Mouse (Mus musculus) gonadal fat pad, adult 2 months (tissue): Measurements from ENCODE around the gene Diras2. TPM values are rescaled to one million over a fixed set of nuclear protein-coding genes. Genes with fewer than 3 reads are reported as not detected.
"Not testable (repeated sequence)": the region's sequence is repeated elsewhere in the genome, so short reads cannot be mapped to it uniquely, and the experiment has no call there.

Experiments
- DNase-seq: peaks from one replicate; pipeline ENCODE4 v3.0.0-alpha.2; 2012; ENCODE audit warnings: low read depth
- polyA plus RNA-seq: library from polyadenylated mRNA; depleted of rRNA; stranded (reverse); fragments of >200 nt; gene quantifications from 2 replicates; pipeline ENCODE4 v1.2.3, GENCODE M21; 2012

Gene Diras2
- polyA plus RNA-seq, 1 experiment: 1.3 TPM

DNA sequence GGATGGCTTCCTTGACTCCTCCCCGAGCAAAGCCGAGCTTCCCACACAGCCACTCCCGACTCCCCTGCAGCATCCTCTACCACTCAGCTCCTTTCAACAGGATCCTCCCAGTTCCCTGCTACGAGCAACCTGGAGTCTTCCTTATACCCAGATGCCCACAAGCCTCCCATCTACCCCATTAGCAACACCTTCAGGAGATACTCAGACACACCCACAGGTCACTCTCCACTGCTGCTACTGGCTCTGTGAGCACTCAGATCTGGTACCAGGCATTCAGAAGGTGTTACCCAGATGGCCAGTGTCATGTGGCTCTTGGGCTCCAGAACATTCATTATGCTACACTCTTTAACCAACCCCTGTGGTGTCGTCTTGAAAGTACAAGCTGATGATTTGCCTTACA is 11.7 kb downstream of the Diras2 start:
- no peak for DNase-seq

DNA sequence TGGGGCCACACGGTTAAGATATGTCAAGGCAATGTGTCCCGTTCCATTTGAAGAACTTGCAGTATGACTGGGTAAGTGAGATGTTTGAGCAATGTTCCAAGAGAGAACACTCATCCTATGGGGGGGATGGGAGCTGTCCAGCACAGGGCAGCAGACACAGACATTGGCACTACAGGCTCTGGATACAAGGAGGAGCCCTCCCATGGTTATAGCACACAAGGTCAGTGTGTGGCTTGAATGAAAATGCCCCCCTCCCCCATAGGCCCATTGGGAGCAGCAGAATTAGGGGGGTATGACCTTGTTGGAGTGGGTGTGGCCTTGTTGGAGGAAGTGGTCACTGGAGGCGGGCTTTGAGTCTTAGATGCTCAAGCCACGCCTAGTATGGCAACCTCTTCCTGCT is 12.7 kb downstream of the Diras2 start:
- no peak for DNase-seq

DNA sequence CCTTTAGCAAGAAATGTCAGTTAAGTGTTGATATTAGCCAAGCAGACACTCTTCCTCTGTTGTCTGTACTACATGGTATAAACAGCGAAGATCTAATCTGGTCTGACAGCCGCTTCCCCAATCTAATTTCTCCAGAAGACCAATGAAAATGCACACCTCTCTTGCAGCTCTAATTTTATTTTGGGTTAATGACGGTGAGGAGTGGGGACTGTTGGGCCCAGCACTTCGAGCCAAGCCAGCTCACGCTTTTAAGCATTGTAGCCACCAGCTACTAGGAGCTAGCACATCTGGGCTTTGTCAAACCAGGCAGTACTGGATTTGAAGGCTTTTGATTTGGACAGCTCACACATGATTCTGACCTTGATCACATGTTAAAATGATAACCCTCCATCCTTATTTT is 14.1 kb downstream of the Diras2 start:
- no peak for DNase-seq

DNA sequence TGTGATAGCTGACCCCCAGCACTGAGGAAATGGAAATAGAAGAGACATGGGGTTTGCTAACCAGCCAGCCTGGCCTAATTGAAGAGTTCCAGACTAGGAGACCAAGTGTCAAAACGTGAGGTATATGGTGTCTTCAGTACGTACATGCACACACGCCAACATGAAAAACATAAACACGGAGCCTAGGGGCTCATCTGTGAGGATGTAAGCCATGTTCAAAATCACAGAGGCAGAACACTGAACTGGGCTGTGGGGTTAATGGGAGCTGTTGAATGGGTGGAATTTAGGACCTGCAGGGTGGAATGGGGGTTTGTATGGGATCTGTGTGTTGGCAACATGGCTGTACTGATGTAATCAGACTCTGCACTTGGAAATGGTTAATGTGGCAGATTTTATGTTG is 14.5 kb downstream of the Diras2 start:
- DNase-seq: no peak

DNA sequence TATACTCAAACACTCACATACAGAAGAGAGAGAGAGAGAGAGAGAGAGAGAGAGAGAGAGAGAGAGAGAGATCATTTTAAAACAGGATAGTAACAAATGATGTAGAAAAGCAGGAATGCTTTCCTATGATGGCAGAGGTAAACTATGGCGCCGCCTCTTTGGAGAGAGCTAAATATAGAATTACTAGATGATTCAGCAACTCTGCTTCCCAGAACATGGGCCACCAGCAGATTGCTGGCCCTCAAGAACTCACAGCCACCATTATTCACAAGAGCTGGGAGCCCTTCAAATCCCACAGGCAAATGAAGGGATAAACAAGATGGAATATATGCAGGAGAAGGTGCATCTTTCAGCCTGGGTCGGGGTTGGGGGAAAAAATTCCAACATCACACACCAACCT is 15.0 kb downstream of the Diras2 start:
- DNase-seq: no peak

DNA sequence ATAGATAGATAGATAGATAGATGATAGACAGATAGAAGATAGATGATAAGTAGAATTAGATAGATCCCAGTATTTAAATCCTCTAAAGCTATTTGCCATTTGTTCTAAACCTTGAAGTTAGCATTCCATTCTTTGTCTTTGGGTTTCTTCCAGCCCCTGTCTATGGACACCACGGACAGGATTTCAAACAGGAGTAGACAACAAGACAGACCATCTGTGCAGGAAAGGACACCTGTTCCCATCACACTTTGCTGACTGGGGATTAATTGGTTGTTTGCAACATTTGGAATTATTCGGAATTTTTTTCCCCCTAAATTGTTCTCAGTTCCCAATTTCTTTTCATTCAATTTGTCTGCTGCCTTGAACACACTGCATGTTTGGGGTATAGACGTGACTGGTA is 17.5 kb downstream of the Diras2 start:
- no peak for DNase-seq

DNA sequence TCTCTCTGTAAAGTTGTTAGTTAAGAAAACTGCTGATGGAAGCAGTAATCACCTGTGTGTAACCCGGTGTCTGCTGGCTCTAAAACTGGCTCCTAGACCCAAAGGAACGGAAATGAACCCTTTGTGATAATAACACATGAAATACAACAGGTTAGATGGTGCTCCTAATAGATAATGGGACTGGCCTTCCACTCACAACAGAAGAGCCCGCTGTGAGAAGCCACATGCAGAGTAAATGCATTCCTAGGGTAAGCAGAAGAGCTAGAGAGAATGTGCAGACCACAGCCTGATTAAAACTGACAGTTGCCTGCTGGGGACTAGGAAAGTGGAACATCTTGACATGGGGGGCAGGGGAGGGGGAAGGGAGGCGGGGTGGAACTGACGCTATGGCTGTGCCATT is 18.7 kb downstream of the Diras2 start:
- DNase-seq: no peak

DNA sequence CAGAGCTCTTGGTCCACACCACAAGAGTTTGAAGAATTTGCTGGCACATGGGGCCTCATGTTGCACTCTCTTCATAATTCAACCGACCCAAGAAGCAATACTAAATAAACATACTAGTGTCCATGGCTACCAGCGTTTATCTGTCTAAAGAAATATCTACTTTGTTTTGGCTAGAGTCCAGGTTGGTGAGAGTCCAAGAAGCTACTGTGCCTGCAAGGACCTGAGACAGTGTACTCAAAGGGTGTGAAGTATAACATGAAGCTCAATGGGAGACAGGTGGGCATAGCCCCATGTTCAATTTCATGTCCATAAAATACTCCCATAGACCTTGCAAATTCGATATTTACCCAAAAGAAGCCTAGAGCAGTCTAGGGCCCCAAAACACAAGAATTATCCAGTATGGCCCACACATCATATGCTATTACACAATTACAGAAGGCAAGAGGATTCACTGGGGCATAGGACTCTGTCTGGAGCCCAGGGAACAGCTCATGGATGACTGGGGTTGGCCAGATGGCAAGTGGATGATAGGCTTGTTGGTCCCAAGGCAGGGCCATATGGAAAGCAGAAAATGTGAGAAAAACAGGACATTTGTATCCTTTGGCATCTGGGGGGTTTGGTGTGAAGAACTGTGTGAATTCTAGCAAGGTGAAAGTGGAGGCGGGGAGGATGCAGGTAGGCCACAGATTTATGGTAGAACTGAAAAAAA is 20.8 kb downstream of the Diras2 start:
- DNase-seq: no peak

DNA sequence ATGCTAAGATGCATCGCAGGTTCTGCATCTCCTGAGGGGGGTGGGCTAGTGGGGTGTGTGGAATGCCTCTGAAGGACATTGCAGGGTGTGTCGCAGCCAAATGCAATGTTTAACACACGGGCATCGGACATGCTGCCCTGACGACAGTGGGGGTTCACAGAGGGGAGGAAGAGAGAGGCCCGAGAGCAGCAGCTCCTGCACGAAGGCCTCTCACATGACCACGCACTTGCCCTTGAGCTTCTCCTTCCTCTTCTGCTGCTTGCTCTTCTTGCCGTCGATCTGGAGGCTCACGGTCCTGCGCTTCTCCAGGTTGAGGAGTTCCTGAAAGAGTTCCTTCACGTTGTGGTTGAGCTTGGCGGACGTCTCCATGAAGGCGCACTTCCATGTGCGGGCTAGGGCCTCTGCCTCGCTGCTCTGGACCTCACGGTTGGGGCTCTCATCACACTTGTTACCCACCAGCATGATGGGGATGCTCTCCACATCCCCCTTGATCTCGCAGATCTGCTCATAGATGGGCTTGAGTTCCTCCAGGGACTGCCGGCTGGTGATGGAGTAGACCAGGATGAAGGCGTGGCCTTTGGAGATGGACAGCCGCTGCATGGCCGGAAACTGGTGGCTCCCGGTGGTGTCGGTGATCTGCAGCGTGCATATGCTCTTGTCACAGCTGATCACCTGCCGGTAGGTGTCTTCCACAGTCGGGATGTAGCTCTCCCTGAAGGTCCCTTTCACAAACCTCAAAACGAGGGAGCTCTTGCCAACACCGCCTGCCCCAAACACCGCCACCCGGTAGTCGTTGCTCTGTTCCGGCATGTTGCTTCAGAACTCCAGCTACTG is 23.4 kb downstream of the Diras2 start:
- no peak for DNase-seq

DNA sequence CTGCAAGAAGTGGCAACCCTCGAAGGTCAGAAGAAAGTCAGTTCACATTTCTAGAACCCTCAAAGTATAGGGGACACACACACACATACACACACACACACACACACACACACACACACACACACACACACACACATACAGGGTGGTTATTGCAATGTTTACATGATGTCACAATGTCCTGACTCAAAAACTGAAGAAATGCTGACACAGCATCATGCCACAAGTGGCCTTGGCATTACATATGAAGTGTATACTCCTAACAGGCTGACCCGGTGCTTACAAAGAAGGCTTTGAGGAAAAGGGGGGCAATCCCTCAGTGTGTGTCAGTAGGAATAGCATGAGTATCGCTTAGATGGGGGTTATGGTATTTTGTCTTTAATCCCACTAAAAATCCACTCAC is 24.3 kb downstream of the Diras2 start:
- not testable (repeated sequence) for DNase-seq

DNA sequence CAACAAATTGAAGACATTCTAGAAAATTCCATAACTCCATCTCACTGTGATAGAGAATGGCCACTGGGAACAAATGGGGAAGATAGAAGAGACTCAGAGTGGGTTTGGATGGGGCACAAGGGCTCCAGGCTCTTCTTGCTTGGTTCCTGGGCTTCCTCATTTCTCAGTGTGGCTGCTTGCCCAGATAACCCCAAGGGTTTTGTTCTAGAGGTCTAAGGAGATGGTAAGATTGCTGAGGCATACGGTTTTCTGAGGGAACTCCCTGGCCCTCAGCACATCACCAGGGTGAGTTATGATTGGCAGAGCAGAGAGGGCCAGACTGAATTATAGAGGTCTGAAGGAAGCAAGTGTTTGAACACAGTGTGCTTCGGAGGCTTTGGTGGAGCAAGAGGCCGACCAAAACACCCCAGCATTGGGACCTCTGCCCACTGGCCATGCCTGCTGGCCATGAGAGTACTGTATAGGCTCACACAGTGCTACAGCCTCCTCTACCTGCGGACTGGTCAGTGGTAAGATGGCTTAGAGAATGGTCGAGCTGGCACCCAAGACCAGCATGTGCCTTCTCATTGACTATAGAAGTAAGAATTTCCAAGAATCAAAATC is 25.3 kb downstream of the Diras2 start:
- DNase-seq: not testable (repeated sequence)

DNA sequence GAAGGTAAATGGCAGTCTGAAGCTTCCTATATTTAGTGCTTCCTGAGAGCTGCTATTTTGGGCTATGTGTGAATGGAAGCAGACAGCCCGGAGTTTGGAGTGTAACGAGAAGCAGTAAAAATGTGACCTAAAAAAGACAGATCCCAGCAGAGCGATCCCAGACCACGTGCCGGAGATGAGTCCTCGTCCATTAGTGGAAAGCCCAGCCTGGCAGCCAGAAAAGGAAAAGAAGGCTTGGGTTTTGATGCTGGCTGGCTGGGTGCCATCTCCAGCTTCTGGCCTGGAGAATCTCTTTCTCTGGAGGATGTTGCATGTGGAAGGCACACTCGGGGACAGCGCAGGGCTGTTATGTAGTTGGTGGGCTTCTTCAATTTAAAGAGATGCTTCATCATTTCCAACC is 29.4 kb downstream of the Diras2 start:
- DNase-seq: no peak

DNA sequence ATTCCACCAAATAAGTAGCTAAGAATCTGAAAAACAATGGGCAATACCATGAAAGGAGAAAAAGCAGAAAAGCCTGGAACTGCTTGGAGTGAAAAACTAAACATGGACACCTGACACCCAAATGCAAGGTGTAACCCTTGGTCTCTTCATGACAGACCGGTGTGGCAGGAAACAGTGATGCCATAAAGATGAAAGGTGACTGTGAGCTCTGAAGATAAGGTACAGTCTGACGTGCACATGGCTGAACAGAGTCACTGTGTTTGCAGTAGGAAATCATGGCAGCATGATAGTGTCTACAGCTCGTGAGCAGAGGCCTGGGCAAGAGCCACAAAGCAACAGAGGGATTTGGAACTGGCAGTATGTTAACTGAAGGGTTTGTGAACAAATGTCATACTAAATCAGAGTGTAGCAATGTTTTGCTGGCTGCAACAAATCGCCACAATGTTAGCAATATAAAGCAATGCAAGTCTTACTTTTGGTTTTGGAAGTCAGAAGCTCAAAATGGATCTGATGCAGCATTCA is 34.0 kb downstream of the Diras2 start:
- no peak for DNase-seq

DNA sequence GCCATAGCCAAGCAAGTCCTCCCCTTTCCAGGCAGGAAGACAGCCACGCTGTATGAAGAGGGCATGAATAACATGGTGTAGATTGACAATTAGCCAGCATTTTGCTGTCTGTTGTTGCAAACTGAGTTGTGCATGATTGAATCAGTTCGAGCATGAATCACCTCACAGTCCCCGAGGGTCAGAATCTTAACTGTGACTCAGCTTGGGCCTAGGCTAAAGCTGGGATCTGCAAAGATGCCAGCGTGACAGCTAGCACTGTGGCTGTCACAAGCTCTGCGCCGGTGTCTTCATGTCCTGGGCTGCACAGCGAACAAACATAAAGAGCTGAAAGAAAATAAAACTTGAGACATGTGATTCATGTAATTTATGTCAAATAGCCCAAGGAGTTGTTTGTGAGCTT is 42.3 kb downstream of the Diras2 start:
- DNase-seq: peak; percentile 41

DNA sequence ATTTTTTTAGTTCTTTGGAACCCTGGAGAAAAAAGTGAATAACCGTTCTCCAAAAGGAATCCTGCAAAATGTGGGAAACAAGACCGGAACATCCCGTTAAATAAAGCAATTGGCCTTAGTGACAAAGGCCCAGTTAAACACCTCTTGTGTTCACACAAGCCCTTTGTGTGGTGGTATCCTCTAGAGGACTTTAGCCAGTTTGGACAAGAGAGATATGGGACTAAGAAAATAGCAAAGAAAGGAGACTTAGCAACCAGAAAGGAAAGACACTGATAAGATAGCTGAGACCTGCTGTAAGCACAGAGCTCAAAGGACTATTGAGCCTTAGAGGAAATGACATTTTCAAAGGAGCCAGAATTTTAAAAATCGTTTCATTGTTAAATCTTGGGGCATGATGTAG is 47.0 kb downstream of the Diras2 start:
- no peak for DNase-seq

DNA sequence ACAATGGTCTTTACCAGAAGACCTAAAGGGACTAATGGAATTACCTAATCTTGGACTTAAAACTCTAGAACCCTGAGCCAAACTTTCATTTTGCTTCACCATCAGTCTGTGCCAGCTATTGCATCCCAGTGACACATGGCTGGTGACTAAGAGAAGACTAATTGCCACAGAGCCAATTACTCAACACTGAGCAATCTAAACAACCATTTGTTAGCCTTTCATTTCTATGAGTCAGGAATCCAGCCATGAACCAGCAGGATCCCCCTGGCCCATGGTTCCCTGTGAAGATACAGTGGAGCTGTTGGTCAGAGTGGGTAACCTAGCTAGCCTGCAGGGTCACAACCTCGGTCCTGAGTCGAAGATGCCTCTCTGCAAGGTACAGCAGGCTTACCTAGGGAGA is 49.3 kb downstream of the Diras2 start:
- peak; percentile 90 for DNase-seq

DNA sequence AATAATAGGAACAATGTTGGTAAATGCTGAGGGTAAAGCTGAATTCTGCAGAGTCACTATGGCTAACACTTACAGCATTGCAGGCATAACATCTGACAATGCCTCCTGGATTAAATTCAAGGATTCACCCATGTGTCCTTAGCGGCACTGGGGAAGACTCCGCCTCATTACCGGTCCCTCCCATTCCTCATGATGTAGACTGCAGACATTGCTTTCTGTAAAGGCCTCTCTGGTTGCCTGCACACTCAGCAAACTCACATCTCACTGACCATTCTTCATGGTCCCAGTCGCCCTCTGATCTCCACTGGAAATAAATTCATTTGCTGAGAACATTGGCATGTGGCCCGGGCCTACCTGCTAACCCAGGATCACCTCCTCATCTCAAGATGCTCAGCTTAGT is 51.9 kb downstream of the Diras2 start:
- DNase-seq: no peak

DNA sequence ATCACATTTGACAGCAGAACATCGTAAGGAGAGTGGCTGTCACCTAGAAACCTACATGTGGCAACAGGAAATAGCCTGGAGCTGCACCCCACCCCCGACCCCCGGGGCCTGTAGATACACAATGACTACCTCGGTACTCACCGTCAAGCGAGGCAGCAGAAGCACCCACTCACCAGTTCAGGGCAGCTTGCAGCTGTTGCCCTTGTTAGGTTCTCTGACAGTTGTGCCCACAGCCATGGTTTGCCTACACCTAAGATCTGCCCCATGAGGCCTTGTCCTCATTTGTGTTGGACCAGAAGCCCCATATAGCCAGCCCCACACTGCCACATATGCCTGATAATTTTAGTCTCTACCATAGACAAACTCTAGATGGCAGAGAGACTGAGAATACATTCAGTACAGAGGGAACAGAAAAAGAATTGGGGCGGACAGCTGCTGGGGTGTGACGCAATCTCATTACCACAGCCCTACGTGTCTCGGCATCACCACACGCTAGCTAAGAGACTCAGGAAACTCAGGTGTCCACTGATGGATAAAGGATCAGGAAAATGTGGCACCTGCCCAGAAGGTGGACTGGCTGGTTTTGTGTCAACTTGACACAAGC is 54.0 kb downstream of the Diras2 start:
- no peak for DNase-seq

DNA sequence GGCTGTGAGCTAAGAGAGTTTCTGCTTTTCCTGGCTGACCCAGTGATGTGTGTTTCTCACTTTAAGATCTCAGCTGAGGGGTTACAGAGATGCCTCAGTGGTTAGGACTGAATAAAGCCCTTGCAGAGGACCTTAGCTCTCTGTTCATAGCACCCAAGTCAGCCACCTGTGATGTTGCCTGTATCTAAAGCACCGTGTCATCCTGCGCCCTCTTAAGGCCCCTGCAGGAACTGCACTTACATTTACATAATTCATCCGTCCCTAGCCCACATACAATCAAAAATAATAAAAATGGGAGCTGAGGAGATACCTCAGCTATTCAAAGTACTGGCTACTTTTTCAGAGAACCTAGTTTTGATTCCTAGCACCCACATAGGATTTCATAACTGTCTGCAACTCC is 54.9 kb downstream of the Diras2 start:
- DNase-seq: no peak

DNA sequence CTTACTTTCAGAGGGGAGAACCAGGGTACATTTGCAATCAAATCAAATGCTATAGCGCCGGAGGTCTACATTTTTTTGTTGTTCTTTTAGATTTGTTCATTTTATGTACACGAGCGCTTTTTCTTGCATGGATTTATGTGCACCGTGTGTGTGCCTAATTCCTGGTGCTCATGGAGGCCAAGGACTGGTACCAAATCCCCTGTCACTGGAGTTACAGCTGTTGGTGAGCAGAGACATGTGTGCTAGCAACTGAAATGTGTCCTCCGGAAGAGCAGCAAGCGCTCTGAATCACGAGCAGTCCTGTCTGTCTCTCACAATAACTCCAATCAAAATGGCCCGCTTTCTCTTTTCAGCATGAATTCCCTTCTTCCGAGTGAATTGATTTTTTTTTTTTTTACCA is 55.8 kb downstream of the Diras2 start:
- no peak for DNase-seq

DNA sequence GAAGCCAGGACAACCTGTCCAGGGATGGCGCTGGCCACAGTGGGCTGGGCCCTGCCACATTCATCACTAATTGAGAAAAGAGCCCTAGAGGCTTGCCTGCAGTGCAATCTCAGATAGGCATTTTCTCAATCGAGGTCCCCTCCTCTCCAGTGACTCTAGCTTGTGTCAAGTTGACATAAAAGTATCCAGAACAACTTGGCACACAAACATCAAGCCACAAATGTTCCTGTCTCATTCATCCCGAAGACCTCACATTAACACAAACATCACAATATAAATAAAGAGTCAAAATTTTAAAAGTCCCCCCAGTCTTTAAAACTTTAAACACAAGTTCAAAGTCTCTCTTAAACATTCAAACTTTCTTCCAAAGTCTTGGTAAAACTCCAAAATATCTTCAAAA is 56.3 kb downstream of the Diras2 start:
- DNase-seq: no peak
